Mouse (Mus musculus) urinary bladder, postnatal 14 days (tissue): Measurements from ENCODE around the gene Cmip.
A peak's percentile ranks its signal among the peaks of the same experiment; 100 is the strongest.

ENCODE experiments used
- DNase-seq: peaks from one replicate; pipeline ENCODE4 v3.0.0; 2021; ENCODE audit warnings: low spot score

The Cmip gene

GRCm38 (mm10) chr8:117378625-117379024 lies 121.8 kb downstream of the Cmip start:
- DNase-seq, result no peak

GRCm38 (mm10) chr8:117379131-117379530 lies 122.3 kb downstream of the Cmip start:
- DNase-seq, result peak; percentile 58

DNA sequence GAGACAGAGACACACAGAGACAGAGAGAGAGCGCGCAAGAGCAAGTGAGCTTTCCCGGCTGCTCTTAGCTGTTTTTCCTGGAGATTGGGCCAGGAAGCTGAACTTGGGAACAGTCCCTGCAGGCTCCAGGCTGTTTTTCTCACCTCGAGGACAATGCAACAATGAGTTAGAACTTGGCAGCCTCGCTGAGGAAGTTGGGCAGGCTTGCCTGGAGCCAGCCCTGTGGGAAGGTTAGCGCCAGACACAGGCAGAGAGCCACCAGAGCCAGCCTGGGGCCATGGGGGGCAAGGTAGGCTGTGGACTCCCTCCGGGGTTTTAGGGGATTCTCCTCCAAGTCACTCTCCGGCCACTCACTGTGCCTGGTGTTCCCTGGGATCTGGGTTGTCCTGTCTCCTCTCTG lies 123.9 kb downstream of the Cmip start:
- peak; percentile 53 for DNase-seq

DNA sequence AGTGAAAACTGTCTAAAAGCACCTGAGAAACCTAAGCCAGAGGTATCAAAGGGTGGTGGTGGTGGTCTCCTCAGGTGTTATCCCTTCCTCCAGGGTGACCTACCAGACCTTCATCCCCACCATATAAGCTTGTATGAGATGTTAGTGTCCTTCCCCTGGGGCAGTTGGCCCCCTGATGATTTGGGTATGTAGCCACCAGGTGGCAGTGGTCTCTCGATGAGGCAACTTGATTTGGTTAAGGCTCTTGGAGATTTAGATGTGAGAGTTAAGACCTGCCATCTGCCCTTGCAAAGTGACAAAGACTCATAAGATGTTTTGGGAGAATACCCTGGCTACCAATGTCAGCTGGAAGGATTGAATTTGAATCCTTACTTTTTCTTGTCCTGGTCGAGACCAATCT lies 129.3 kb downstream of the Cmip start:
- DNase-seq, result peak; percentile 30

DNA sequence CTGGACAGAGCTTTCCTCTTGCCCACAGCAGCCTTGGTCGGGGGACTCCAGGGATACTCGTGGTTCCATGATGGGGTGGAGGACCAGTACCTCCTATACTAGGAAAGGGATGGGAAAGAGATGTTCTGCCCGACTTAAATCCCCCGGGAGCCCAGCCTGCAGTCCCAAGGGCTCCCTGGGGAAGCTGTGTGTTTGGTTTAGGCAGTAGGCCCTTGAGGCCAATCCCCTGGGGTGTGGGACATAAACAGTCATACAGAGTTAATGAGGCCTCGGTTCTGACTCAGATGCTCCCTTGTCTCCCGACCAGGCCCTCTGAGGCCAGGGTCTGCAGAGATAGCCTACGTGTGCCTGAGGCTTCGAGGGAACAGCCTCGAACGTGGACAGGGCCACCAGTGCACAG lies 130.8 kb downstream of the Cmip start:
- no peak for DNase-seq

GRCm38 (mm10) chr8:117388370-117388769 lies 131.5 kb downstream of the Cmip start:
- DNase-seq, result peak; percentile 26

GRCm38 (mm10) chr8:117393853-117394252 lies 137.0 kb downstream of the Cmip start:
- DNase-seq, result no peak

- DNase-seq, result no peak
These were observed 138.2 kb downstream of the Cmip start for GRCm38 (mm10) chr8:117395055-117395454.

- no peak for DNase-seq
These were observed 140.0 kb downstream of the Cmip start for GRCm38 (mm10) chr8:117396884-117397283.

DNA sequence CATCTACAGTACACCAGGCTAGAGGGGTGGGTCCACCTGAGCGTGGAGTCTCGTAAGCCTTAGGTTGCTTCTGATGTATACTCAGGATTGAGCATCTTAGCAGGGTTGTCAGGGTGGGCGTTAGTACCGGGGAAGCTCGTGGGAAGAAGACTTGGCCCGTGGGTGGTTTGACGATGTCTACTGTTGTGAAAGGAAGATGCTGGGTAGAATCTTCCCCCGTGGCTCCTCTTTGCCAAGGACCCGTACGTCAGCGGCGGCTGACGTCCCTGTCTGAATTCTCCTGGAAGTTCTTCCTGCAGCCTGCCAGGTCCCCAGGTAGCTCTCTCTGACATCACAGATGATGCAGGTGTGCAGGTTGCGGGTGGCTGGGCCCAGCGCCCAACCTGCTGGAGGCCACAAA lies 140.9 kb downstream of the Cmip start:
- DNase-seq, result no peak

DNA sequence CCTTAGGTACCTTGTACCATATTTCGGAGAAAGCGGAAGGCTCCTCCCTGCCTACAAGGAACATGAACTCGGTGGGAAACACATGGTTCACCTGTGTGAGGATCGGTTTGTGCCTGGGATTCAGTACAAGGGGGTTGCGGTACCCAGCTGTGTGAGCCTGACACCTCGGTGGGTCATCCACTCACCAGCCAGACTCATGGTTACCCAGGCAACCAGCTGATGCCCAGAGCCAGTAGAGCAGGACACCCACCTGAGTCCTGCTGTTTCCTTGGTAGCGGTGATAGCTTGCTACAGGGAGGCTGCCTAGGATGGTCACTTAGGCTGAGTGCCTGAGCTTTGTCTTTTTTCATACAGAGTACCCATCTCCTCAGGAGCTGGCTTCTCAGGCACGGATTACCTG lies 142.4 kb downstream of the Cmip start:
- no peak for DNase-seq

GRCm38 (mm10) chr8:117400820-117401219 lies 144.0 kb downstream of the Cmip start:
- DNase-seq, result no peak

DNA sequence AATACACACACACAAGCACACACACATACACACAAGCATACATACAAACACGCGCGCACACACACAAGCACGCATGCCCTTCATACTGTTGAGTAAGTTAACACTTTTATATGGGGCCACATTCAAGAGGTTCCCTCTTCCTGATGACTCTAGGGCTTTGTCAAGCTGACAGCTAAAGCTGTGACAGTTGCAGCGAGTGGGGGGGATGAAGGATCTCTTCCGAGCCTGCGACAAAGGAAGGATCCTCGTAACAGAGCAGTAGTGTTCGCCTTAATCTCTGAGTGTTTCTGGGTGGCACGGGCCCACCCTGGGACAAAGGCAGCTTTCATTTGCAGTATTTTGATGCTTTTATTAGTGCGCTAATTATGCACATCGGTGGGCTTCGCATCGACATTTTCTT lies 145.0 kb downstream of the Cmip start:
- no peak for DNase-seq

GRCm38 (mm10) chr8:117402911-117403704 lies 146.2 kb downstream of the Cmip start:
- DNase-seq, result no peak

GRCm38 (mm10) chr8:117403705-117404476 lies 147.0 kb downstream of the Cmip start:
- DNase-seq, result no peak

- DNase-seq, result no peak
These were observed 149.2 kb downstream of the Cmip start for GRCm38 (mm10) chr8:117406081-117406480.

DNA sequence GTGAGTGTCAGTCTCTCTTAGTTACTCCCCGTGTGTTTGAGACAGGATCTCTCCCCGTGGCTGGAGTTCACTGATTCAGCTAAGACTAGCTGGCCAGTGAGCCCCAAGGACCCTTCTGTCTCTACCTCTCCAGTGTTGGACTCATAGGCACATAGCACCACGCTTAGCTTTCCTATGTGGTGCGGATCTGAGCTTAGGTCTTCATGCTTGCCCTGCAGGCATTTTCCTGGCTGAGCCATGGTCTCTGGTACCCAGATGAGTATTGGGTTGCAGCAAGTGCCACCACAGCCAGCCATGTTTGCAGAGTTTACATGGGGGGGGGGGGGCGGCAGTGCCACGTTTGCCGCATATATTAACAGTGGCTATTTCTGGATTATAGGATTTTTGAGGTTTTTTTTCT lies 151.8 kb downstream of the Cmip start:
- DNase-seq, result no peak

- DNase-seq, result no peak
These were observed 152.2 kb downstream of the Cmip start for GRCm38 (mm10) chr8:117409056-117409455.

- DNase-seq, result peak; percentile 52
These were observed 153.5 kb downstream of the Cmip start for GRCm38 (mm10) chr8:117410391-117410790.

GRCm38 (mm10) chr8:117410901-117411300 lies 154.0 kb downstream of the Cmip start:
- DNase-seq, result no peak

DNA sequence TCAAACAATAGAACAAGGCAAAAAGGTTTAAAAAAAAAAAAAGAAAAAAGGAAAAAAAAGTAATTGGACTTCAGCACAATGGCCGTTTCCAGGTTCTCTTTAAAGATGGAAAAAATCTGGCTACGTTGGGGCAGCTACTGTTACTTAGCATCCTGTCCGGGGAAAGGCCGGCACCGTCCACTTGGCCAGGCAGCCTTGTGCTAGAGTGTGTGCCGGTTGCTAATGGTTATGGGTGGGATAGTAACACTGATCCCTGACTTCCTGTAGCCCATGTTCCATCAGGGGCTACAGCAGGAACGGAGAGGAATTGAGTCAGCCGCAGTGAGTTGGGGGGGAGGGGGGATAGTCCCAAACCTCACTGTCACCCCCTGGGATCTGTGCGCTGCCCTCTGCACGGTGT lies 155.4 kb downstream of the Cmip start:
- DNase-seq, result no peak

GRCm38 (mm10) chr8:117417830-117418229 lies 161.0 kb downstream of the Cmip start:
- DNase-seq, result no peak

- DNase-seq, result no peak
These were observed 164.1 kb downstream of the Cmip start for GRCm38 (mm10) chr8:117420841-117421534.
